Mouse (Mus musculus) ES-Bruce4 (cell line): ENCODE data around the gene Prrc2b. TPM values are rescaled to one million over a fixed set of nuclear protein-coding genes. Genes with fewer than 3 reads are reported as not detected.

ENCODE experiments used
- H3K27ac ChIP-seq: 2 replicates; pipeline ENCODE4 v1.5.1; 2012; ENCODE audit warnings: low read length, inconsistent platforms; ENCODE audit not compliant: insufficient read depth
- H3K27me3 ChIP-seq: 2 replicates; pipeline ENCODE4 v1.6.1; 2012; ENCODE audit warnings: mild to moderate bottlenecking, low read length, inconsistent platforms; ENCODE audit not compliant: control insufficient read depth, poor library complexity, insufficient read depth, severe bottlenecking
- H3K36me3 ChIP-seq: 2 replicates; pipeline ENCODE4 v1.6.1; 2012; ENCODE audit warnings: inconsistent platforms, mild to moderate bottlenecking, low read length, moderate library complexity; ENCODE audit not compliant: control insufficient read depth, poor library complexity, insufficient read depth, severe bottlenecking
- H3K4me1 ChIP-seq: one replicate; pipeline ENCODE4 v1.8.1; 2011; ENCODE audit warnings: low read length; ENCODE audit not compliant: control insufficient read depth, insufficient read depth
- H3K4me3 ChIP-seq: 2 replicates; pipeline ENCODE4 v1.5.1; 2011; ENCODE audit warnings: low read depth, mild to moderate bottlenecking, low read length
- H3K9ac ChIP-seq: 2 replicates; pipeline ENCODE4 v1.6.1; 2012; ENCODE audit warnings: low read depth, mild to moderate bottlenecking, inconsistent platforms; ENCODE audit not compliant: poor library complexity, severe bottlenecking
- H3K9me3 ChIP-seq: replicated peaks from 2 replicates; pipeline ENCODE4 v1.6.1; 2012; ENCODE audit warnings: mild to moderate bottlenecking, low read length, inconsistent platforms; ENCODE audit not compliant: control insufficient read depth, poor library complexity, insufficient read depth, severe bottlenecking
- CTCF ChIP-seq: IDR thresholded peaks from one replicate; pipeline ENCODE4 v1.8.1; 2011; ENCODE audit warnings: low read depth, low read length
- EP300 ChIP-seq: IDR thresholded peaks from 2 replicates; pipeline ENCODE4 v1.6.1; 2011; ENCODE audit warnings: low read depth, low read length; ENCODE audit not compliant: insufficient read depth
- POLR2A ChIP-seq: IDR thresholded peaks from one replicate; pipeline ENCODE4 v1.8.1; 2011; ENCODE audit warnings: low read length; ENCODE audit not compliant: insufficient read depth
- polyA plus RNA-seq: library from polyadenylated mRNA; stranded (reverse); fragments of >200 nt; gene quantifications from 2 replicates; pipeline ENCODE4 v1.2.4, GENCODE M21; 2011; ENCODE audit warnings: low read depth; ENCODE audit not compliant: missing spikeins, insufficient read depth, insufficient read length

Gene Prrc2b
- polyA plus RNA-seq, 1 experiment, result 106 TPM

DNA sequence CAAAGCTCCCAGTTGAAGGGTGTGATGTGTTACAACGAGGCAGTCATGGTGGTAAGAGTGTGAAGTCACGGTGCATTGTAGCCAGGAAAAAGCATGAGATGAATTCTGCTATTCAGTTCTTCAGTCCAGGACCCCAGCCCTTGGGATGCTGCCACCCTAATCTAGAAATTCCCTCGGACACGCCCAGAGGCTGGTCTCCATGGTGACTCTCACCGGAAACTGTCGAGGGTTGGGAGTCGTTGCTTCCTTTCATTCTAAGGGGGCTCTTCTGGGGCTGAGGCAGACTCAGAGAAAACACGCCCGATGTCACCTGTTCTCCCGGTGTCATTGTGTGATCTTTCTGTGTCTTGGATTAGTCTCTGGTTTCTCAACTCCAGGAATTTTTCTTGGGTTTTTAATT is 15.7 kb downstream of the Prrc2b start:
- Histone ChIP-seq H3K27ac (peak overlapping the region; percentile 97), H3K9ac (peak overlapping the region; percentile 68), H3K27me3 (no peaks in the 10 kb centered on the region), H3K4me3 (peak overlapping the region; percentile 13; the same call in 1 of the 2 replicates), H3K36me3 (no peaks in the 10 kb centered on the region), H3K4me1 (peaks cover 6% of the 10 kb centered on the region), H3K9me3 (no peaks in the 10 kb centered on the region)
- TF ChIP-seq POLR2A (no peak), EP300 (peak; percentile 53; the same call in 1 of the 2 replicates)

DNA sequence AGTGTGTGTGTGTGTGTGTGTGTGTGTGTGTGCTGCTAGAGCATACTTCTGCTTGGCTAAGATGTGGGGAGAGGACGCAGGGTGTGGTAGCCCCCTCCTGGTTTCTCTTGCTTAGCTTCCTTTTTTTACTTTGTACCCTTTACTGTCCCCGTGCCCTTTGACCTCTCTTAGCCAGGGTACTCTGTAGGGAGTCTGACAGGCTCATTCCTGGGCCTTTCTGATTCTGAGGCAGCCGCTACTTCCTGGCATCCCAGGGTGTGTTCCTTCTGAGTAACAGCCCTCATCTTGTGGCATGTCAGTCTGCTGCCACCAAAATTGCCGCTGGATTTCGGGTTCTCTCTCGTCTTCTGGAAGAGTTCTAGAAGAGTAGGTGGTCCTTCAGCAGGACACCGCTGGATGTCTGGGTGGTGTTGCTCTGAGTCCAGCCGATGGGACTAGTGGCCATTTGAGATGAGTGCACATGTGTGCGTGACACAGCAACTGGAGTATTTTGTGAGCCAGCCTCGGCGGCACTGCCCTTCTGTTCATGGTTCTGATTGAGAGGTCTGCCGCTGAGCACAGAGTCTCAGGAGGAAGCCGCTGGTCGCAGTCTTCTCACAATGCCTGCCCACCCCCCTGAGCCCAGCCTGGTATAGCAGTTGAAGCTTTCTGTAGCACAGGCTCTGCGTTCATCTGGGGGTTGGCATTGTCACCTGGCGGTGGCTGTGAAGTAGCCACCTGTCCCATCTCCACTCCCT is 16.3 kb downstream of the Prrc2b start:
- no peaks in the 10 kb centered on the region for H3K9me3 ChIP-seq
- peak overlapping the region; percentile 74 for H3K4me3 ChIP-seq
- H3K27me3 ChIP-seq, result no peaks in the 10 kb centered on the region
- H3K4me1 ChIP-seq, result peaks cover 6% of the 10 kb centered on the region
- TF ChIP-seq EP300, result peak; percentile 88
- TF ChIP-seq POLR2A, result no peak
- no peak for TF ChIP-seq CTCF
- peak overlapping the region; percentile 68 for H3K9ac ChIP-seq
- no peaks in the 10 kb centered on the region for H3K36me3 ChIP-seq
- H3K27ac ChIP-seq, result peak overlapping the region; percentile 97

DNA sequence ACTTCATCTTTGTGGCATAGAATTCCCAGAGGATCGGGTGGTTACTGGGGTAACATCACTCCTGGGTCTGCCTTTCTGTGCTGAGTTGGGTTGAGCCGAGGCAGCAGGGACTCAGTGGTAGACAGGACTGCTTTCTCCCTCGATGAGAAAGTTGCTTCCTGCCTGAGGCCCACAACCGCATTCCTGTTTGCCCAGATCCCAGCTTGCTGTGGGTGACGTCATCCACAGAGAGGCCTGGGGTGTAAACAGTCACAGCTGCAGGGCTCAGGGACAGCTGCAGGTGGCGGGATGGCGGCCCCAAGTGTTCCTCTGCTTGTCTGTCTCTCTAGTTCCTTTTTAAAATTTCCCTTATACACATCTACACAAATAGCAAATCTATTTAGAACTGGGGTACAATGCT is 16.9 kb downstream of the Prrc2b start:
- Histone ChIP-seq H3K27me3 (no peaks in the 10 kb centered on the region), H3K4me3 (peak overlapping the region; percentile 74), H3K4me1 (peaks cover 6% of the 10 kb centered on the region), H3K27ac (peak overlapping the region; percentile 97), H3K9me3 (no peaks in the 10 kb centered on the region), H3K9ac (peak overlapping the region; percentile 68), H3K36me3 (no peaks in the 10 kb centered on the region)
- peak; percentile 19 for TF ChIP-seq CTCF
- no peak for TF ChIP-seq POLR2A
- peak; percentile 95 for TF ChIP-seq EP300

DNA sequence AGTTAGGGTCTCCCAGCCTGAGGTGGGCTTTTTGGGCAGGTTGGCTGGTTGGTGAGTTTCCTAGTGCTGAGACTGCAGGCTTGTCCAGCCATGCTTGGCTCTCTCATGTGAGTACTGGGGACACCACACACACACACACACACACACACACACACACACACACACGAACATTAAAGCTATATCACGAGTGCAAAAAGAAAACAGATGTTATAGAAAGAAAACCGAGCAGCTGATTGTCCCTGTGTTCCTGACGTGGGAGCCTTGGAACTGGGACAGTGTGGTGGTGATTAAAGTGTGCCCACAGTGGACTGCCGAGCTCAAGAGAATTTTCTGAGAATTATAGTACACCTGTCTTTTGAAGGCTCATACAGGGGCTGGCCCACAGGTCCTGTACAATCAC is 18.4 kb downstream of the Prrc2b start:
- no peaks in the 10 kb centered on the region for H3K27me3 ChIP-seq
- no peak for TF ChIP-seq EP300
- no peak for TF ChIP-seq POLR2A
- TF ChIP-seq CTCF, result no peak
- H3K9me3 ChIP-seq, result no peaks in the 10 kb centered on the region
- no peak overlapping the region for H3K4me3 ChIP-seq
- peaks cover 10% of the 10 kb centered on the region for H3K4me1 ChIP-seq
- peak overlapping the region; percentile 22 for H3K9ac ChIP-seq
- peak overlapping the region; percentile 27 for H3K27ac ChIP-seq
- no peaks in the 10 kb centered on the region for H3K36me3 ChIP-seq

DNA sequence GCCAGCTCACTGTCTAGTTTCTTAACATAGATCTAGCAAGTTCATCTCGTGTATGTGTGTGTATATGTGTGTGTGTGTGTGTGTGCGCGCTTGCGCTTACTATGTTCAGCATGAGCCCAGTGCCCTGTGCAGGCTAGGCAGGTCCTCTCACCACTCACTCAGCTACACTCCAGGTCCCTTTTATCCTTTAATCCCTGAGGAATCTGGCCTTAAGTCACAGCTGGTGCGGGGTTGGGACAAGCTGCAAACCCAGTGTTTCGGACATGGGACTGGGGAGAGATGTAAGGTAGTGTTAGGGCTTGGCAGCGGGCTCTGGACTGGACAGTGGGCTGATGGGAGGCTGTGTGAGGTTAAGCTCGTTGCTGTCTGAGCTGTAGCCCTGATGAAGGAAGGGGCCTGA is 19.1 kb downstream of the Prrc2b start:
- H3K4me3 ChIP-seq, result no peak overlapping the region
- no peaks in the 10 kb centered on the region for H3K36me3 ChIP-seq
- H3K9me3 ChIP-seq, result no peaks in the 10 kb centered on the region
- peak overlapping the region; percentile 27 for H3K27ac ChIP-seq
- H3K9ac ChIP-seq, result peak overlapping the region; percentile 22; the same call in 1 of the 2 replicates
- peaks cover 10% of the 10 kb centered on the region for H3K4me1 ChIP-seq
- H3K27me3 ChIP-seq, result no peaks in the 10 kb centered on the region
- TF ChIP-seq EP300, result no peak
- no peak for TF ChIP-seq POLR2A
- TF ChIP-seq CTCF, result no peak
